Mouse (Mus musculus): ENCODE results near the gene Zfand2b. TPM values are rescaled to one million over a fixed set of nuclear protein-coding genes. Genes with fewer than 3 reads are reported as not detected.

Zfand2b gene
- 38.1 and 39.9 TPM in 2 replicates for polyA plus RNA-seq (2015; fragmentation: Nextera tagmentation; extraction: Ambion mirVana)

DNA sequence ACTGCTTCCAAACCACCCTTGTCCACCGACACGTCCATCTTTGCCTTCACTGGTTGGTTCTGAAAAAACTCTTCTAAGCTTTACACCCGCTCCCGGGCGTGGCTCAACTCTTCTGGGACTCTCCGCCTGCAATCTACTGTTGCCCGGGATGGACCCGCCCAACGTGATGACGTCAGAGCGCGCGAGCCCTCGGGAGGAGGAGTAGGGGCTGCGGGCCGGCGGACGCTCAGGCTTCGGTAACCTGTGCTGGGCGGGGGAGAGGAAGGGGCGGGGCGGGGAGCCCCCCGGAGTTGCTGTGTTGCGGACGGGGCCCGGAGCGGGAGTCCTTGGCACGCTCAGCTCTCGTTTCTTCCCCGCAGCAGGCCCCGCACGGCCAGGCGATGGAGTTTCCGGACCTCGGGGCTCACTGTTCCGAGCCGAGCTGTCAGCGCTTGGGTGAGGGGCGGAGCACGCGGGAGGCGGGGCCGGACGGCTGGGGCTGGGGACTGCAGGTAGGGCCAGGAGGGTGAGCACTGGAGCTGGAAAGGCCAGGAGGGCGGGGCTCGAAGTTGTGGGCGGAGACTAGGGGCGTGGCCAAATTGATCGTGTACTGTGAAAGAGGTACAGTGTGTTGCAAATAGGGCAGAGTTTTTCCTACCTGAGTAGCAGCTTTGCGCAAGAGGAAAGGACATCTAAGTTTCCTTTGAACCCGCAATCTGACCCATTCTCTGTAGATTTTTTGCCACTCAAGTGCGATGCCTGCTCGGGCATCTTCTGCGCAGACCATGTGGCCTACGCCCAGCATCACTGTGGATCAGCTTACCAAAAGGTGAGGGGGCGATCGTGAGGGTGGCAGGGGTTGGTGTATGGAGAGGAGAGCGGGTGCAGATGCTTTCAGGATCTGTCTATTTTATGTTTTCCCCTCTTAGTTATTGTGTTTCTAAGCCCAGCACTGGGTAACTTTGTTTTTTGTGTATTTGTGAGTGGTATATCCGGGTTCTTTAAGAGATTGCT lies at the start of gene Zfand2b:
Gene Zfand2b (plus strand): TSS at position 175 of the 993 bp plus-strand sequence.
- H3K36me3 ChIP-seq = peaks cover 33% of the 10 kb centered on the region
- H3K9ac ChIP-seq = peak within 1 kb of the TSS; percentile 81
- H3K9me3 ChIP-seq = no peaks in the 10 kb centered on the region
- peak; percentile 99 for ATAC-seq (ENCODE audit: borderline replicate concordance, extremely low read depth, low FRiP score, low TSS enrichment)
- H3K4me3 ChIP-seq = peak within 1 kb of the TSS; percentile 98
- WGBS = 2% methylated on average over 57 of the region's 59 CpGs
- H3K4me1 ChIP-seq = peaks cover 15% of the 10 kb centered on the region
- H3K27ac ChIP-seq = peak within 1 kb of the TSS; percentile 94
- H3K27me3 ChIP-seq = no peaks in the 10 kb centered on the region
- peak within 1 kb of the TSS; percentile 85 for H3K4me2 ChIP-seq

DNA sequence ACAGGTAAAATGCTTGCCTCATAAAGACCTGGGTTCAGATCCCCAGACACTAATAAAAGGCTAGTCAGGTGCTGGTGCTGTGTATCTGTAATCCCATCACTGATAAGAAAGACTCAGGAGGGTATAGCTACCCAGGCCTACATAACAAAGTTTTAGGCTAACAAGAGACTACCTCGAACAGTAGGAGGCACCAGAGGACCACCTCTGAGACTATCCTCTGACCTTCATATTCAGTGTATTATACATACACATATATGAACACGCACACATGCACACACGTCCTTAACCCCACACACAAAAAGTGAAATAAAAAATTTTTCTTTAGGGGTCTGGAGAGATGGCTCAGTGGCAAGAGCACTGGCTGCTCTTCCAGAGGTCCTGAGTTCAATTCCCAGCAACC lies 46.2 kb upstream of the Zfand2b start:
- Histone ChIP-seq H3K9me3 (no peaks in the 10 kb centered on the region), H3K4me1 (peaks cover 6% of the 10 kb centered on the region), H3K27me3 (no peaks in the 10 kb centered on the region), H3K36me3 (no peaks in the 10 kb centered on the region), H3K27ac (no peak overlapping the region), H3K9ac (no peak overlapping the region), H3K4me3 (no peak overlapping the region), H3K4me2 (no peak overlapping the region)
- no peak for ATAC-seq (ENCODE audit: borderline replicate concordance, extremely low read depth, low FRiP score, low TSS enrichment)
- WGBS = 71% methylated on average over 3 of the region's 3 CpGs

DNA sequence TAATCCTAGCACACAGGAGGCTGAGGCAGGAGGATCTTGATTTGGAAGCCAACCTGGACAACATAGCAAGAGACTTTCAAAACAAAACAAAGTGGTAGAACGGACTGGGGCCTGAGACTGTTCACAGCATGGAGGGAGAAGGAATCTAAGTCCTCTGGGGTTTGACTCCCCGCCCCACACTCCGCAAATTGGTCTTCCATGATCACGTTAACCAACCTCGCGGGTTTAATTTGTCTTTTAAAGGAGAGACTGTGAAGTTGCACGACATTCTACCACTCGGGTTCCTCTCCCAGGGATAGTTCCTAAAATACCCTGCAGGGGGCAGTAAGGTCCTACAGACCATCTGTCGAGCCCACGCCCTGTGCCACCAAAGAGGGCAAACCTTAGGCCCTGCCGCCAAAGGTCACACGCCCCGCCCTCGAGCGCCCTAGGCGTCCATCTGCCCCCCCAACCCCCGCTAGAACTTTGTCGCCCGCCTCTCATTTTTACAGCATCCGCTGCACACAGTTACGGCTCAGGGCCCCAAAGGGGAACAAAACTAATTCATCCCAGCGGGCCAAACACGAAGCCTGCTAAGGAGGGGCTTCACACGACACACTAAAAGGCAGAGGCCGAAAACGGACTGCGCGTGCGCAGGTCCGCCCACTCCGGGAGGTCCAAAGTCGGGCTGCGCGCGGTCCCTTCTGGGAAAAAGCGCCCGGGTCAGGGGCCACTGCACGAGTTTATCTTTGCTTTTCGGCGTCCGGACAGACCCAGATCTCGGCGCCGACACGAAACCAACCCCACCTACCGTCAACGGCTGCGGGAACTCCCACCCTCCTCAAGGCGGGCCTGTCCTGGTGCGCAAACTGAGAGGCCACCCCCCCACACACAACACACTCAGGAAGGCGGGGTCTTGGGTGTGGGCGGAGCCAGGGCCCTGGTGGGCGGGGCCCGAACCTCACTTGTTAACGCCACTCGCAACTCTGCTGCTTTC lies 43.8 kb upstream of the Zfand2b start, which contains the start of gene Nhej1:
Gene Nhej1 (minus strand): TSS at position 855 of the 976 bp plus-strand sequence.
- Histone ChIP-seq H3K27me3 (no peaks in the 10 kb centered on the region), H3K36me3 (no peaks in the 10 kb centered on the region), H3K9me3 (no peaks in the 10 kb centered on the region), H3K9ac (peak within 1 kb of the TSS; percentile 49), H3K4me2 (peak within 1 kb of the TSS; percentile 65), H3K27ac (peak within 1 kb of the TSS; percentile 98), H3K4me3 (peak within 1 kb of the TSS; percentile 56), H3K4me1 (peaks cover 6% of the 10 kb centered on the region)
- WGBS = 2% methylated on average over 56 of the region's 56 CpGs
- peak; percentile 97 for ATAC-seq (ENCODE audit: borderline replicate concordance, extremely low read depth, low FRiP score, low TSS enrichment)

DNA sequence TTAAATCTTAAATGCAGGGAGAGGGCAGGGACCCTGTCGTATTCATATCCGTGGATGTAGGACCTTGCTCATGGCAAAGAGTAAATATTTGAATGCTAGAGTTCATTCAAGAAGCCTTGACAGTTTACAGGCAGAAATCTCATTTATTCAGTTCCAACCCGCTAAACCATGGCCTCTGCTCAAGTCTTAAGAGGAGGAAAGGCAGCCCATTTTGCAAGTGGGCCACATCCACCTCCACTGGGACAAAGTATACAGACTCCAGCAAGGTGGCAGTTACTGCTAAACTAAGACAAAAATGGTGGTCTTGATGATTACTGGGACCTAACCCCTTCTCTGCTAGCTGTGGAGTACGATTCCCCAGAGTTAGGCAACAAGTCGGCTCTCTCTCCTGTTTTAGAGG lies 43.0 kb upstream of the Zfand2b start:
- no peaks in the 10 kb centered on the region for H3K9me3 ChIP-seq
- WGBS = 31% methylated on average over 5 of the region's 5 CpGs
- H3K27me3 ChIP-seq = no peaks in the 10 kb centered on the region
- H3K27ac ChIP-seq = peak overlapping the region; percentile 98
- H3K4me3 ChIP-seq = peak overlapping the region; percentile 56
- H3K9ac ChIP-seq = peak overlapping the region; percentile 14
- H3K4me1 ChIP-seq = peaks cover 6% of the 10 kb centered on the region
- H3K36me3 ChIP-seq = no peaks in the 10 kb centered on the region
- peak overlapping the region; percentile 65 for H3K4me2 ChIP-seq
- no peak for ATAC-seq (ENCODE audit: borderline replicate concordance, extremely low read depth, low FRiP score, low TSS enrichment)

DNA sequence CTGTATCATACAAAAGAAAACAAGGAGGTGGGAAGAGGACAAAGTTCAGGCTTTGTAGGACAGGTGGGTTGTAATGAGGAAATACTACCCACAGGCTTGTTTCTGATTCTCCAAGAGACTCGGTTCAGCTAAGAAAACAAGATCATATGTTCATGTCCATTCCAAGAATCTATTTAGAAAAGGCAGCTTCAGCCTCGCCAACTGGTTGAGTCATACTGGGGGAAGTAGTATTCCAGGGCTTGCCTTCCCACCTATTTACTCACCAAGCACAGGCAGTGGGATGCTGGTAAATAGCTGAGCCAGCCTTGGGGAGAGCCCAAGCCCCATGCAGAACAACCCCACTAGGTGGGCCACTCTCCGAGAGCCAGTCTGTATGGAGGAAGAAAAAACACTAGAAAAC lies 39.8 kb upstream of the Zfand2b start:
- no peak for ATAC-seq (ENCODE audit: borderline replicate concordance, extremely low read depth, low FRiP score, low TSS enrichment)

DNA sequence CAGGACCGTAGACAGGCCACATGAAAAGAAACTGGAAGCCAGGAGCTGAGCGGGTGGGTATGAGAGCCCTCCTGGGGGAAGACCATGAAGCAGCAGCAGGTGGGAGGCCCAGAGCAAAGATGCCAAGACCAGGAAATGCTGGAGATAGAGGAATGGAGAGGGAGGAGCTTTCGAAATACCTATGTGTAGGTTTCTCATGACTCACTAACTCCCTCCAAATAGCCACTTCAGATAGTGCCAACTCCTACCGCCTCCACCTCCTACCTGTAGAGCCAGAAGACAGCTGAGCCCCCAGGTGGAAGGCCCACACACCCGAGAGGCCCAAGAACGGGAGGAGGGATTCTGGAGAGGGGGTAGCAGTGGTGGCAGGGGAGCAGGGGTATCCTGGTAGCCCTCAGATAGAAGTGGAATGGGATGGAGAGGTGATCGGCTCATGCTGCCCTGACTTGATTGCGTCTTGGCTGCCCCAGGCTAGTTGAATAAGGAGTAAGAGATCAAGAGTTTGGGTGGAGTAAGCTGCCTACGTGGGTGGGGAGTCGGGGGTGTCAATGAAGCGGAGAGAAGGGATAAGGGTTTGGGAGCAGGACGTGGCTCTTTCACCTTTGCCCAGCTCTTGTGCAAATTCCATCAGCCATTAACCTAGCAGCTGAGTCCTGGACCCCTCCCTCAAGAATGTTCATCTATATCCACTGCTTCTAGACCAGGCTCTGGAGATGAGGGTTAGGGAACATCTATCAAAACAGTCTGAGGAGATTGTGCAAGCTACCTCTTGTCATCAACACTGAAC lies 34.8 kb upstream of the Zfand2b start, which contains the start of gene Slc23a3:
Gene Slc23a3 (minus strand): TSS at position 470 of the 787 bp plus-strand sequence.
- no peak for ATAC-seq (ENCODE audit: borderline replicate concordance, extremely low read depth, low FRiP score, low TSS enrichment)
- 38% methylated on average over 12 of the region's 12 CpGs for WGBS
- H3K27ac ChIP-seq = no peak within 1 kb of the TSS

More for the DNA sequence above, 39.8 kb upstream of the Zfand2b start:
- Histone ChIP-seq H3K9me3 (no peaks in the 10 kb centered on the region), H3K27me3 (no peaks in the 10 kb centered on the region), H3K4me1 (peaks cover 6% of the 10 kb centered on the region), H3K4me2 (no peak overlapping the region), H3K9ac (no peak overlapping the region), H3K36me3 (no peaks in the 10 kb centered on the region), H3K4me3 (no peak overlapping the region), H3K27ac (no peak overlapping the region)
- WGBS = 73% methylated on average over 3 of the region's 3 CpGs

DNA sequence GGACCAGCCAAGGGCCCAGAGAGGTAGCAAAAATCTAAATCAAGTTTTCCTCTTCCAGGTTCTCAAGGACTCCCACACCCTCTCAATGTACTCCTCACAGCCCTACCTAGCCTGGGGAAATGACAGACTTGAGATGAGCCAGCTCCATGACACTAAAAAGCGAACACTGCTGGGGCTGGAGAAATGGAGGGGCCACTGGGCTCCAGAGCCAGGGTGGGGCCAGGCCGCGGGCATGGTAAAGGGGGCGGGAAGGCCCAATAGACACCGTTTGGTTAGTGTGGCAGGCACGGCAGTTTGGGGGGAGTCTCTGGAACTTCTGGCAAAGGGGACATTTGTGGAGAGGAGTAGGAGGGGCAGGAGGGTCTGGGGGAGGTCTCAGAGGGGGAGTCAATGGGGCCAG lies 32.2 kb upstream of the Zfand2b start:
- no peak overlapping the region for H3K4me2 ChIP-seq

More for the DNA sequence above, 34.8 kb upstream of the Zfand2b start, which contains the start of gene Slc23a3:
- H3K9ac ChIP-seq = no peak within 1 kb of the TSS
- H3K4me1 ChIP-seq = no peaks in the 10 kb centered on the region
- H3K36me3 ChIP-seq = peaks cover 30% of the 10 kb centered on the region
- no peak within 1 kb of the TSS for H3K4me3 ChIP-seq
- H3K4me2 ChIP-seq = no peak within 1 kb of the TSS
- H3K27me3 ChIP-seq = no peaks in the 10 kb centered on the region
- no peaks in the 10 kb centered on the region for H3K9me3 ChIP-seq

DNA sequence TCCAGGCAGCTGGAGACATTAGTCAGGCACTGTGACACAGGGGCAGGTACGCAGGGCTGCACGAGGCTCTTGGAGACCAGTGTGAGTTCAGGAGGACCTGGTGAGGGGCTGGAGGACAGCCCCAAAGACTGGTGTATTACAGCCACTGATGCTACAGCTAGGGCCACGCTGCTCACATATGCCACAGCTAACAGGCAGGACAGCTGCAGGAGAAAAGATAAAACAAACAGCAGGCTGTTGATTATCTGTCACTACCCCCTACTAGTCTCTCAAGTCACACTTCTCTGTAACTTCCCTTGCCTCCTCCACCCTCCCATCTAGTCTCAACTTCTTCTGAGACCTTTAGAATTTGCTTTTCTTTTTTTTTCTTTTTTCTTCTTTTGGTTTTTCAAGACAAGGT lies 31.7 kb upstream of the Zfand2b start:
- Histone ChIP-seq H3K36me3 (peaks cover 41% of the 10 kb centered on the region), H3K9me3 (no peaks in the 10 kb centered on the region), H3K9ac (no peak overlapping the region), H3K27ac (no peak overlapping the region), H3K4me3 (no peak overlapping the region), H3K27me3 (no peaks in the 10 kb centered on the region), H3K4me1 (peaks cover 14% of the 10 kb centered on the region), H3K4me2 (no peak overlapping the region)
- no peak for ATAC-seq (ENCODE audit: borderline replicate concordance, extremely low read depth, low FRiP score, low TSS enrichment)
- WGBS = 34% methylated on average over 3 of the region's 3 CpGs

More for the DNA sequence above, 32.2 kb upstream of the Zfand2b start:
- 67% methylated on average over 6 of the region's 6 CpGs for WGBS
- Histone ChIP-seq H3K4me1 (peaks cover 14% of the 10 kb centered on the region), H3K36me3 (peaks cover 41% of the 10 kb centered on the region), H3K9ac (no peak overlapping the region), H3K4me3 (no peak overlapping the region), H3K9me3 (no peaks in the 10 kb centered on the region), H3K27ac (no peak overlapping the region), H3K27me3 (no peaks in the 10 kb centered on the region)
- ATAC-seq (ENCODE audit: borderline replicate concordance, extremely low read depth, low FRiP score, low TSS enrichment) = no peak

DNA sequence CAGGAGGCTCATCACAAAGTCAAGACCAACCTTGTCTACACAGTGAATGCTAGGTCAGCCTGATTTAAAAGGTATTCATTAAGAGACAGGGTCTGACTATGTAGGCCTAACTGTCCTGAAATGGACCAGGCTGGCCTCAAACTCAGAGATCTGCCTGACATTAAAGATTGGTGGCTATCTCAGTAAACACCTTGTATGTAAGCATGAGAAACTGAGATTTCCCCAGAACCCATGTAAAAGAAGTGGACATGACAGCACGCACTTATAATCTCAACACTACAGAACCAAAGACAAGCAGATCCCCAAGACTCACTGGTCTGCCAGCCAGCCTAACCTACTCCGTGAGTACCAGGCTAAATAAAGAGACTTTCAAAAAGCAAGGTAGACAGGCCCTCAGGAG lies 30.0 kb upstream of the Zfand2b start:
- no peak overlapping the region for H3K27ac ChIP-seq
- H3K4me1 ChIP-seq = peaks cover 18% of the 10 kb centered on the region
- no peak overlapping the region for H3K4me3 ChIP-seq
- no peak overlapping the region for H3K4me2 ChIP-seq
- no peaks in the 10 kb centered on the region for H3K27me3 ChIP-seq
- H3K9ac ChIP-seq = no peak overlapping the region
- peaks cover 41% of the 10 kb centered on the region for H3K36me3 ChIP-seq
- H3K9me3 ChIP-seq = no peaks in the 10 kb centered on the region
- ATAC-seq (ENCODE audit: borderline replicate concordance, extremely low read depth, low FRiP score, low TSS enrichment) = no peak
- 88% methylated on average over 2 of the region's 2 CpGs for WGBS

DNA sequence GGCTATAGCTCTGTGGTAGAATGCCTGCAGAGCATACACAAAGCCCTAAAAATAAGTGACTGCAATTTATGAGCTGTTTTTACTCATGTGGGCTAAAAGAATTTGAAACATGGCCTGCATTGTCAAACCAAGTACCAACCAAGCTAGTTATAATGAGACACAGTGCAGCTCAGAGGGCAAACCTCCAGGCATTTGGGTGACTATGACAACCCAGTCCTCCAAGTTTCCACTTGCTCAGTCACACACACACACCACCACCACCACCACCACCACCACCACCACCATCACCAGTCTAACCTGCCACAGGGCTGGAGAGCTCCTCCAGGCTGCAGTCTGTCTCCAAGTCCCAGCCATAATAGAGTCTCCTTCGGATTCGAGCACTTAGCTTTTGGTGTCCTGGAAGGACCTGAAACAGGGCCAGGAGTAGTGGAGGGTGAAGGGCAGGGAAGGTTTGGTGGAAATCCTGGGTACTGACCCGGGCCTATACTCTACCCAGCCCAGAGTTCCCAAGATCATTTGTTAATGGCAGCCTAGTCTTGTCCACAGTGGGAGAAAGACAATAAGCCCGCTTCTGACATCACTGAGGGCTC lies 27.8 kb upstream of the Zfand2b start:
- Histone ChIP-seq H3K9ac (peak overlapping the region; percentile 90), H3K4me3 (peak overlapping the region; percentile 67), H3K4me2 (peak overlapping the region; percentile 89), H3K9me3 (no peaks in the 10 kb centered on the region), H3K27ac (peak overlapping the region; percentile 94), H3K27me3 (no peaks in the 10 kb centered on the region), H3K36me3 (peaks cover 53% of the 10 kb centered on the region), H3K4me1 (peaks cover 28% of the 10 kb centered on the region)
- WGBS = 57% methylated on average over 4 of the region's 4 CpGs
- no peak for ATAC-seq (ENCODE audit: borderline replicate concordance, extremely low read depth, low FRiP score, low TSS enrichment)
